Comparison of ENCODE assay signal across 19 mouse cellular contexts in the genomic region with DNA sequence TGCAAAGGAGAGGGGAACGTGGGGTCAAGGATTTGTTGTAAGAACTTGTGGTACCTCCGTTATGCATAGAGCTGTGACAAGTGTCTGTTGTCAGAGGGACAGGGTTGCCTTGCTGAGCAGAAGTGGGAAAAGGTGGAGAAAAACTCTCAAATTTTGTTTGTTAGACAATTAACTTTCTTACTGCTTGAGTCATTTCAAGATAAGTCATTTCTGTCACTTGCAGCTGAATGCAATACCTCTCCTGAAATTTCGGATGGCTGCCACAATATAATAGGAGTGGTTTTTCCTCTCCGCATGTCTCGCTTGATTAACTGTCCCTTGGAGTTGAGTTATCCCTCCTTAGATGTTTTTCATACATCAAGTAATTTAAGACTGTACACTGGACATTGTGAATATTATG. TPM values are rescaled to one million over a fixed set of nuclear protein-coding genes. Genes with fewer than 3 reads are reported as not detected.
A peak's percentile ranks its signal among the peaks of the same experiment; 100 is the strongest.
DNase-seq lines count a peak whose midpoint lies in the region; TF ChIP-seq lines count a peak whose summit lies in the region.
"Had no signal": no experiment of that assay in that cellular context is flagged by ENCODE, and none has a peak within 500 bp of the region (broad histone marks: within the 10 kb centered on the region; RNA-seq: fewer than 3 reads in every experiment).

No protein-coding gene starts in this region.

- dilution Hi-C loops in CH12.LX (cut with MboI; ENCODE audit: extremely low pct_ligation_motif_present, extremely low pct_unique_long_range_greater_than_20kb, low sequenced_read_pairs), result no loop called here

- intact Hi-C loops in gastrocnemius, adult 2 months (cut with DNase I), result no loop called here

- in situ Hi-C loops in CH12.LX (cut with MboI; ENCODE audit: low pct_ligation_motif_present, low pct_unique_long_range_greater_than_20kb, low sequenced_read_pairs), result loop anchor here (5.0 kb wide), 1 partner anchor 84 kb away; no protein-coding TSS in a partner anchor

- H3K27me3 ChIP-seq in CH12.LX (replicated peaks), result no peaks in the 10 kb centered on the region

- H3K4me1 ChIP-seq in CH12.LX (ENCODE audit: control insufficient read depth in 1 of 2, insufficient read depth in 2 of 2), result peaks cover 33 to 78% of the 10 kb centered on the region in 2 experiments

- TF ChIP-seq EP300 in CH12.LX (IDR thresholded peaks at IDR 0.05; ENCODE audit: low read length), result peak; percentile 66

- peak overlapping the region; percentile 91 for H3K9ac ChIP-seq in CH12.LX (ENCODE audit: insufficient read depth, low read depth)

- peaks cover 97% of the 10 kb centered on the region for H3K79me2 ChIP-seq in CH12.LX (replicated peaks; ENCODE audit: control insufficient read depth, extremely low read depth, insufficient read depth, poor library complexity, severe bottlenecking)

- peak overlapping the region; percentile 99 for H3K27ac ChIP-seq in CH12.LX (ENCODE audit: insufficient read depth, low read depth)
- H3K27ac ChIP-seq in gastrocnemius, adult 2 months, result no peak overlapping the region

- H3K36me3 ChIP-seq in CH12.LX (replicated peaks in 1 of 2; ENCODE audit: control insufficient read depth in 1 of 2, insufficient read depth in 1 of 2, low read length in 1 of 2), result peaks cover 26 to 79% of the 10 kb centered on the region in 2 experiments
- H3K36me3 ChIP-seq: G1E had no signal

- peak; percentile 54 for DNase-seq in A20 (ENCODE audit: low read depth, low spot score)
- no peak for DNase-seq in CH12.LX (ENCODE audit: extremely low read depth)
- DNase-seq in lung, postnatal 4 days, result no peak
- DNase-seq in gastrocnemius, adult 2 months, result no peak
- DNase-seq: adrenal gland, adult 2 months; adrenal gland, adult 8-10 months; adrenal gland, postnatal 10 days; adrenal gland, postnatal 14 days; adrenal gland, postnatal 25 days; adrenal gland, postnatal 36 days; B cell, adult 2 months; cerebellum, adult 11 months; cerebellum, adult 11-12 months; cerebellum, adult 18-20 months; cerebellum, adult 2 months; cerebellum, adult 8-10 months had no signal

- H3K4me2 ChIP-seq in CH12.LX (ENCODE audit: insufficient read depth, low read depth, poor library complexity, severe bottlenecking), result peak overlapping the region; percentile 99

- no peak for TF ChIP-seq CTCF in CH12.LX (conservative IDR thresholded peaks at IDR 0.05 in 1 of 2, IDR thresholded peaks at IDR 0.05 in 1 of 2; ENCODE audit: low read depth in 2 of 2, low read length in 2 of 2)
- no peak for TF ChIP-seq CTCF in gastrocnemius, adult 2 months (IDR thresholded peaks at IDR 0.05)

- TF ChIP-seq RAD21 in CH12.LX (IDR thresholded peaks at IDR 0.05; ENCODE audit: low read depth, low read length), result no peak

- no peak overlapping the region for H3K4me3 ChIP-seq in CH12.LX (replicated peaks in 1 of 3; ENCODE audit: low read depth in 2 of 3, low read length in 2 of 3, poor library complexity in 1 of 3)
- no peak overlapping the region for H3K4me3 ChIP-seq in gastrocnemius, adult 2 months

- no peak for TF ChIP-seq POLR2A in CH12.LX (IDR thresholded peaks at IDR 0.05; ENCODE audit: low read depth, low read length)

- peaks cover 22% of the 10 kb centered on the region for H3K9me3 ChIP-seq in CH12.LX (replicated peaks; ENCODE audit: low read length)

TF ChIP-seq in CH12.LX, 34 proteins besides CTCF, POLR2A, EP300 and RAD21:
- no peak for TF ChIP-seq ZNF384 (IDR thresholded peaks at IDR 0.05; ENCODE audit: low read depth, low read length)
- no peak for TF ChIP-seq SMC3 (IDR thresholded peaks at IDR 0.05; ENCODE audit: low read depth, low read length)
- TF ChIP-seq POLR2AphosphoS2 (IDR thresholded peaks at IDR 0.05; ENCODE audit: low read depth, low read length), result no peak
- TF ChIP-seq MXI1 (IDR thresholded peaks at IDR 0.05; ENCODE audit: low read depth, low read length), result no peak
- TF ChIP-seq JUN (IDR thresholded peaks at IDR 0.05; ENCODE audit: insufficient read depth, low read depth, low read length), result peak; percentile 51; the same call in 1 of the 2 replicates
- TF ChIP-seq BHLHE40 (IDR thresholded peaks at IDR 0.05; ENCODE audit: low read depth, low read length), result 0 out of 2 replicates have a peak, but pooled peaks have one; percentile 32
- no peak for TF ChIP-seq GABPA (IDR thresholded peaks at IDR 0.05; ENCODE audit: insufficient replicate concordance, low read depth, low read length)
- peak; percentile 51 for TF ChIP-seq ETS1 (conservative IDR thresholded peaks at IDR 0.05; ENCODE audit: low read depth, low read length)
- no peak for TF ChIP-seq KAT2A (IDR thresholded peaks at IDR 0.05; ENCODE audit: insufficient replicate concordance, low read length)
- no peak for TF ChIP-seq MAX (IDR thresholded peaks at IDR 0.05; ENCODE audit: low read length)
- no peak for TF ChIP-seq TBP (conservative IDR thresholded peaks at IDR 0.05; ENCODE audit: low read depth, low read length)
- TF ChIP-seq SIN3A (IDR thresholded peaks at IDR 0.05; ENCODE audit: low read length), result no peak
- peak; percentile 83 for TF ChIP-seq JUND (conservative IDR thresholded peaks at IDR 0.05; ENCODE audit: low read depth, low read length)
- no peak for TF ChIP-seq USF1 (IDR thresholded peaks at IDR 0.05; ENCODE audit: low read depth, low read length)
- TF ChIP-seq MEF2A (IDR thresholded peaks at IDR 0.05; ENCODE audit: borderline replicate concordance, low read depth, low read length), result no peak
- TF ChIP-seq NRF1 (IDR thresholded peaks at IDR 0.05; ENCODE audit: low read depth, low read length), result no peak
- no peak for TF ChIP-seq UBTF (IDR thresholded peaks at IDR 0.05; ENCODE audit: low read depth, low read length)
- TF ChIP-seq ZMIZ1 (IDR thresholded peaks at IDR 0.05; ENCODE audit: low read depth, low read length), result no peak
- TF ChIP-seq NELFE (IDR thresholded peaks at IDR 0.05; ENCODE audit: low read depth, low read length), result no peak
- TF ChIP-seq CHD1 (IDR thresholded peaks at IDR 0.05; ENCODE audit: low read depth, low read length), result no peak; the same call in 1 of the 2 replicates
- 0 out of 2 replicates have a peak, but pooled peaks have one; percentile 13 for TF ChIP-seq TCF12 (IDR thresholded peaks at IDR 0.05; ENCODE audit: low read depth, low read length)
- no peak for TF ChIP-seq ELF1 (IDR thresholded peaks at IDR 0.05; ENCODE audit: low read depth, low read length)
- TF ChIP-seq USF2 (conservative IDR thresholded peaks at IDR 0.05; ENCODE audit: low read depth, low read length), result no peak
- no peak for TF ChIP-seq ZC3H11A (IDR thresholded peaks at IDR 0.05; ENCODE audit: low read depth, low read length)
- TF ChIP-seq IRF4 (IDR thresholded peaks at IDR 0.05; ENCODE audit: low read depth, low read length), result peak; percentile 85
- no peak for TF ChIP-seq RCOR1 (conservative IDR thresholded peaks at IDR 0.05; ENCODE audit: low read depth, low read length)
- TF ChIP-seq HCFC1 (IDR thresholded peaks at IDR 0.05; ENCODE audit: low read depth, low read length), result no peak
- TF ChIP-seq CHD2 (IDR thresholded peaks at IDR 0.05; ENCODE audit: low read length), result no peak
- TF ChIP-seq PAX5 (IDR thresholded peaks at IDR 0.05; ENCODE audit: low read length), result no peak
- TF ChIP-seq MYC (IDR thresholded peaks at IDR 0.05; ENCODE audit: low read depth, low read length), result 0 out of 2 replicates have a peak, but pooled peaks have one; percentile 23
- TF ChIP-seq MAFK (IDR thresholded peaks at IDR 0.05; ENCODE audit: insufficient replicate concordance, low read length), result no peak
- no peak for TF ChIP-seq MAZ (IDR thresholded peaks at IDR 0.05; ENCODE audit: low read depth, low read length)
- TF ChIP-seq E2F4 (IDR thresholded peaks at IDR 0.05; ENCODE audit: insufficient replicate concordance, low read depth, low read length), result no peak
- no peak for TF ChIP-seq ZKSCAN1 (IDR thresholded peaks at IDR 0.05; ENCODE audit: borderline replicate concordance, low read depth, low read length)
TF ChIP-seq in CH12.LX: peak in this region for 7.

RNA-seq across cellular contexts. Expression of a gene that starts 20.1 kb away (rescaled TPM):
- total RNA-seq in CH12.LX (2012; rRNA removed) (270 and 337 TPM in 2 replicates), CH12.LX (2014; rRNA removed) (289 and 323 TPM in 2 replicates)
- 381 and 463 TPM in 2 replicates for polyA plus RNA-seq in CH12.LX (2012; ENCODE audit: insufficient read length, low read depth)
- 1 to 10 TPM in 1 of 2 experiments, under 1 TPM in 1; 0.54 to 1.1 TPM for total RNA-seq in gastrocnemius, adult 2 months (2021)
- total RNA-seq: MEL had no signal
- polyA plus RNA-seq: G1E, Patski had no signal

Comparison
In these comparisons a context has a peak if more than half of its experiments do, and no peak if none do; other contexts are left out.
1. RNA of a gene that starts 20.1 kb away (total RNA-seq): 270 to 337 TPM in CH12.LX; 0.54 to 1.1 TPM in gastrocnemius, adult 2 months; every median in the first group is over 100 times any median in the second.